Mouse (Mus musculus) ES-Bruce4 (cell line): Measurements from ENCODE around the gene Dnttip1. TPM values are rescaled to one million over a fixed set of nuclear protein-coding genes. Genes with fewer than 3 reads are reported as not detected.

Source experiments
- H3K27ac ChIP-seq: 2 replicates; pipeline ENCODE4 v1.5.1; 2012; ENCODE audit warnings: low read length, inconsistent platforms; ENCODE audit not compliant: insufficient read depth
- H3K27me3 ChIP-seq: 2 replicates; pipeline ENCODE4 v1.6.1; 2012; ENCODE audit warnings: mild to moderate bottlenecking, low read length, inconsistent platforms; ENCODE audit not compliant: control insufficient read depth, poor library complexity, insufficient read depth, severe bottlenecking
- H3K36me3 ChIP-seq: 2 replicates; pipeline ENCODE4 v1.6.1; 2012; ENCODE audit warnings: inconsistent platforms, mild to moderate bottlenecking, low read length, moderate library complexity; ENCODE audit not compliant: control insufficient read depth, poor library complexity, insufficient read depth, severe bottlenecking
- H3K4me1 ChIP-seq: one replicate; pipeline ENCODE4 v1.8.1; 2011; ENCODE audit warnings: low read length; ENCODE audit not compliant: control insufficient read depth, insufficient read depth
- H3K4me3 ChIP-seq: 2 replicates; pipeline ENCODE4 v1.5.1; 2011; ENCODE audit warnings: low read depth, mild to moderate bottlenecking, low read length
- H3K9ac ChIP-seq: 2 replicates; pipeline ENCODE4 v1.6.1; 2012; ENCODE audit warnings: low read depth, mild to moderate bottlenecking, inconsistent platforms; ENCODE audit not compliant: poor library complexity, severe bottlenecking
- H3K9me3 ChIP-seq: replicated peaks from 2 replicates; pipeline ENCODE4 v1.6.1; 2012; ENCODE audit warnings: mild to moderate bottlenecking, low read length, inconsistent platforms; ENCODE audit not compliant: control insufficient read depth, poor library complexity, insufficient read depth, severe bottlenecking
- CTCF ChIP-seq: IDR thresholded peaks from one replicate; pipeline ENCODE4 v1.8.1; 2011; ENCODE audit warnings: low read depth, low read length
- EP300 ChIP-seq: IDR thresholded peaks from 2 replicates; pipeline ENCODE4 v1.6.1; 2011; ENCODE audit warnings: low read depth, low read length; ENCODE audit not compliant: insufficient read depth
- POLR2A ChIP-seq: IDR thresholded peaks from one replicate; pipeline ENCODE4 v1.8.1; 2011; ENCODE audit warnings: low read length; ENCODE audit not compliant: insufficient read depth
- polyA plus RNA-seq: library from polyadenylated mRNA; stranded (reverse); fragments of >200 nt; gene quantifications from 2 replicates; pipeline ENCODE4 v1.2.4, GENCODE M21; 2011; ENCODE audit warnings: low read depth; ENCODE audit not compliant: missing spikeins, insufficient read depth, insufficient read length

Dnttip1 gene
- polyA plus RNA-seq, 1 experiment = 30.4 TPM

GRCm38 (mm10) chr2:164778809-164779208, 33.0 kb downstream of the Dnttip1 start:
- no peaks in the 10 kb centered on the region for H3K36me3 ChIP-seq
- no peaks in the 10 kb centered on the region for H3K4me1 ChIP-seq
- H3K9ac ChIP-seq = no peak overlapping the region
- H3K27ac ChIP-seq = no peak overlapping the region
- TF ChIP-seq EP300 = no peak
- TF ChIP-seq CTCF = no peak
- TF ChIP-seq POLR2A = no peak
- H3K4me3 ChIP-seq = no peak overlapping the region
- no peaks in the 10 kb centered on the region for H3K27me3 ChIP-seq
- no peaks in the 10 kb centered on the region for H3K9me3 ChIP-seq

DNA sequence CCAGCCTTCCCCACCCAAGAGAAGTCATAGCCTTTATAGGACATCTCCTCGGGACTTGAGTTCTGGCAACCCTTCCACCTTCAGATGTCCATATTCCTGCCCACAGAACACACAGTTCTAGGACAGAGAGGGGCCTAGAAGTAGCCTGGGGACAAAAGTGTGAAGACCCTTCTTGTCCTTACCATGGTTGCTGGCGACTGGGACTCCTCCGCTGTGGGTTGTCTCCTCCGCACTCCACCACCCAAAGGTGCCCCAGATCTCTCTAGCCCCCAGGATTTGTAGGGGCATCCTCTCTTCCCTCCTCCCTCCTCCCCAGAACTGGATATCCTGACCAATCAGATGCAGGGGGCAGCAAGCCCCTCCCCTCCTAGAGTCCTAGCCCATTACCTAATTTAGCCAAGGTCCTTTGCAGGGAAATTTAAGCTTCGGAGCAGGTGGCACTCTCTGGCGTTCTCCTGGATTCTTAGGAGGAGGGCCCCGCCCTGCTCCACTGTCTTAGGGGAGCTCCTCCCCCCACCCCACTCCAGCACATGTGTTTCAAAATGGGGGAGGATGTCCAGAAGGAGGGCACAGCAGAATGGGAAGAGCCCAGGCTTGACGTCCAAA, 33.8 kb downstream of the Dnttip1 start, which contains the start of gene Tnnc2:
Tnnc2 (minus strand) TSS at position 487 of the 606 bp plus-strand sequence.
- H3K36me3 ChIP-seq = no peaks in the 10 kb centered on the region
- H3K27me3 ChIP-seq = no peaks in the 10 kb centered on the region
- H3K9ac ChIP-seq = no peak within 1 kb of the TSS
- TF ChIP-seq POLR2A (no peak), EP300 (no peak), CTCF (no peak)
- no peak within 1 kb of the TSS for H3K4me3 ChIP-seq
- H3K4me1 ChIP-seq = no peaks in the 10 kb centered on the region
- H3K9me3 ChIP-seq = no peaks in the 10 kb centered on the region
- H3K27ac ChIP-seq = no peak within 1 kb of the TSS

- no peak overlapping the region for H3K27ac ChIP-seq
- H3K9ac ChIP-seq = no peak overlapping the region
- no peaks in the 10 kb centered on the region for H3K4me1 ChIP-seq
- TF ChIP-seq CTCF (no peak), EP300 (no peak), POLR2A (no peak)
- no peaks in the 10 kb centered on the region for H3K36me3 ChIP-seq
- H3K4me3 ChIP-seq = no peak overlapping the region
- no peaks in the 10 kb centered on the region for H3K27me3 ChIP-seq
- no peaks in the 10 kb centered on the region for H3K9me3 ChIP-seq
Measured at GRCm38 (mm10) chr2:164781876-164782275, 36.1 kb downstream of the Dnttip1 start.

- Histone ChIP-seq H3K36me3 (no peaks in the 10 kb centered on the region), H3K4me1 (peaks cover 9% of the 10 kb centered on the region), H3K9ac (no peak overlapping the region), H3K27ac (no peak overlapping the region), H3K4me3 (no peak overlapping the region), H3K27me3 (no peaks in the 10 kb centered on the region), H3K9me3 (no peaks in the 10 kb centered on the region)
- TF ChIP-seq POLR2A = no peak
- peak; percentile 13 for TF ChIP-seq CTCF
- TF ChIP-seq EP300 = no peak
Measured at GRCm38 (mm10) chr2:164783926-164784581, 38.3 kb downstream of the Dnttip1 start.

GRCm38 (mm10) chr2:164784869-164785420, 39.2 kb downstream of the Dnttip1 start:
- H3K9me3 ChIP-seq = no peaks in the 10 kb centered on the region
- TF ChIP-seq EP300 (no peak), POLR2A (no peak), CTCF (no peak)
- peak overlapping the region; percentile 86 for H3K4me3 ChIP-seq
- H3K4me1 ChIP-seq = peaks cover 10% of the 10 kb centered on the region
- H3K27me3 ChIP-seq = no peaks in the 10 kb centered on the region
- H3K27ac ChIP-seq = no peak overlapping the region
- H3K36me3 ChIP-seq = no peaks in the 10 kb centered on the region
- H3K9ac ChIP-seq = peak overlapping the region; percentile 82
